Mouse (Mus musculus): ENCODE measurements around the gene Map2k7. TPM values are rescaled to one million over a fixed set of nuclear protein-coding genes. Genes with fewer than 3 reads are reported as not detected.

Map2k7 gene
- polyA plus RNA-seq, 1 experiment from 2014 or later: 22.7 TPM

Other genes with a start within 250 kb of the Map2k7 start
- gene Cd209f, start 132.9 kb upstream of the Map2k7 start, polyA plus RNA-seq (2014; fragmentation: Nextera tagmentation; extraction: Ambion mirVana): not detected in 2 replicates
- not detected in 2 replicates for gene Cd209g, start 104.6 kb upstream of the Map2k7 start, polyA plus RNA-seq (2014; fragmentation: Nextera tagmentation; extraction: Ambion mirVana)
- gene Evi5l, start 72.2 kb upstream of the Map2k7 start, polyA plus RNA-seq (2014; fragmentation: Nextera tagmentation; extraction: Ambion mirVana): 23.1 and 24.8 TPM in 2 replicates
- gene Prr36, start 21.3 kb upstream of the Map2k7 start, polyA plus RNA-seq (2014; fragmentation: Nextera tagmentation; extraction: Ambion mirVana): 25.9 and 31.9 TPM in 2 replicates
- 0.07 TPM in 1 of 2 replicates, not detected in the other for gene Lrrc8e, start 11.9 kb upstream of the Map2k7 start, polyA plus RNA-seq (2014; fragmentation: Nextera tagmentation; extraction: Ambion mirVana)
- gene Gm49320, start 125 bp downstream of the Map2k7 start, polyA plus RNA-seq (2014; fragmentation: Nextera tagmentation; extraction: Ambion mirVana): 0.59 and 1.00 TPM in 2 replicates
- 1.2 and 2.0 TPM in 2 replicates for gene Tgfbr3l, start 9.5 kb downstream of the Map2k7 start, polyA plus RNA-seq (2014; fragmentation: Nextera tagmentation; extraction: Ambion mirVana)
- 53.9 and 64.6 TPM in 2 replicates for gene Snapc2, start 14.3 kb downstream of the Map2k7 start, polyA plus RNA-seq (2014; fragmentation: Nextera tagmentation; extraction: Ambion mirVana)
- gene Ctxn1, start 20.5 kb downstream of the Map2k7 start, polyA plus RNA-seq (2014; fragmentation: Nextera tagmentation; extraction: Ambion mirVana): 97.9 and 110 TPM in 2 replicates
- gene Timm44, start 37.2 kb downstream of the Map2k7 start, polyA plus RNA-seq (2014; fragmentation: Nextera tagmentation; extraction: Ambion mirVana): 67.4 and 70.7 TPM in 2 replicates
- gene Ccl25, start 86.5 kb downstream of the Map2k7 start, polyA plus RNA-seq (2014; fragmentation: Nextera tagmentation; extraction: Ambion mirVana): 15.7 and 17.8 TPM in 2 replicates
- gene Elavl1, start 86.7 kb downstream of the Map2k7 start, polyA plus RNA-seq (2014; fragmentation: Nextera tagmentation; extraction: Ambion mirVana): 366 and 369 TPM in 2 replicates

Data from midbrain, embryonic 11.5 days (tissue).